Mouse (Mus musculus) layer of hippocampus, postnatal 10 days (tissue): ENCODE measurements at regions not wholly inside any gene's neighbourhood (a gene's known extent, or its start where the extent isn't known, plus 50 kb on each side); places are given as distances from the start of the nearest gene placed in this dataset.

Experiments
- DNase-seq, 2 experiments: peaks; one replicate each; pipeline ENCODE4 v3.0.0; 2021; ENCODE audit warnings: low spot score in 2 of 2
- microRNA-seq, 2 experiments: library from miRNA; unstranded; fragments of <30 nt; microRNA quantifications; one replicate each; pipeline ENCODE4 v1.2.0; 2021

GRCm38 (mm10) chr8:36035339-36035738 is 269.7 kb downstream of the Gm19410 start:
- no peak for DNase-seq

- no peak for DNase-seq
Observed at GRCm38 (mm10) chr8:36036271-36036670, 270.7 kb downstream of the Gm19410 start.

- no peak for DNase-seq
Observed at GRCm38 (mm10) chr8:36041222-36041864, 275.8 kb downstream of the Gm19410 start.

- no peak for DNase-seq
Observed at GRCm38 (mm10) chr8:36042594-36042993, 277.0 kb downstream of the Gm19410 start.

Small RNA genes lying in the stretch of these regions (microRNA-seq; reads per million reads assigned to microRNA genes)
- gene Gm22030 = 0 reads per million in 2 experiments
